Mouse (Mus musculus): ENCODE data around the gene Mup18. TPM values are rescaled to one million over a fixed set of nuclear protein-coding genes. Genes with fewer than 3 reads are reported as not detected.
"Not testable (repeated sequence)": the region's sequence is repeated elsewhere in the genome, so short reads cannot be mapped to it uniquely, and the experiment has no call there.

Mup18 gene
- under 1 TPM in 2 of 4 experiments, not detected in 2; 0.46 to 0.65 TPM for total RNA-seq (2022)

GRCm38 (mm10) chr4:61674036-61674435 is at the start of gene Mup18:
Gene Mup18 (minus strand): TSS chr4:61674136.
- not testable (repeated sequence) for DNase-seq (ENCODE audit: low spot score in 2 of 2)

DNA sequence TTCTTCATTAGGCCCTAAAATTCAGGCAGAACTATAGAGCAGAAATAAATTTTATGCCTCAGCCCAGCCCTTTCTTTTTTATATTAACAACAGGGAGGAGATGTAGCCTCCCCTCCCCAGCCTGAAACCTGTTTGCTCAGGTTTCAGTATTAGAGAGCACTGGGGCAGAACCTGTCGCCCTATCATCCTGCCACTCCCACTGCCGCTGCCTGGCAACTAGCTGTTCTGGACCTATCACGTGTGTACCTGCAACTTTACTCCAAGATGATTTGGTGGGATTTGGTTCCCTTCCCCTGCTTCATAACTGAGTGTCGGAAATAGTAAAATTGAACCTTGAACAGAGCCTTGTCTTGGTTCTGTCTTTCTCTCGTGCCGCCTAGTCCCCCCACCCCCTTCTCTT is 40.4 kb upstream of the Mup18 start:
- DNase-seq (ENCODE audit: low spot score in 2 of 2), result not testable (repeated sequence)

Other genes with a start within 250 kb of the Mup18 start
- not detected for gene Mup15, start 234.4 kb downstream of the Mup18 start, total RNA-seq (2022)
- 1 to 10 TPM in 1 of 4 experiments, not detected in 3; 5.6 TPM for gene Mup16, start 154.6 kb downstream of the Mup18 start, total RNA-seq (2022)
- gene Mup17, start 78.3 kb downstream of the Mup18 start, total RNA-seq (2022), result not detected
- gene Mup19, start 108.1 kb upstream of the Mup18 start, total RNA-seq (2022), result 1 to 10 TPM in 1 of 4 experiments, not detected in 3; 3.3 TPM
- gene Mup5, start 161.1 kb upstream of the Mup18 start, total RNA-seq (2022), result not detected